Mouse (Mus musculus) limb, embryonic 14.5 days (tissue): ENCODE results near the gene Frem2. TPM values are rescaled to one million over a fixed set of nuclear protein-coding genes. Genes with fewer than 3 reads are reported as not detected.

ENCODE experiments used
- ATAC-seq: fragments of 200-750 bp; cut with Nextera tagmentation; 2 replicates; pipeline ENCODE4 v1.8.0; 2017; ENCODE audit warnings: low read depth, moderate number of reproducible peaks, moderate TSS enrichment; ENCODE audit not compliant: low FRiP score
- DNase-seq: peaks from one replicate; pipeline ENCODE4 v3.0.0-alpha.2; 2015; ENCODE audit warnings: low spot score
- H3K27ac ChIP-seq: fragments of 300-500 bp; sonication (generic); replicated peaks from 2 replicates; pipeline ENCODE4 v1.5.1; 2014; ENCODE audit warnings: low read depth, mild to moderate bottlenecking, low read length, moderate library complexity, mixed read lengths
- H3K27me3 ChIP-seq: fragments of 300-500 bp; sonication (generic); 2 replicates; pipeline ENCODE4 v1.6.1; 2014; ENCODE audit warnings: low read length, mixed read lengths; ENCODE audit not compliant: control insufficient read depth, insufficient read depth
- H3K36me3 ChIP-seq: fragments of 300-500 bp; sonication (generic); 2 replicates; pipeline ENCODE4 v1.6.1; 2014; ENCODE audit warnings: mild to moderate bottlenecking, low read length, moderate library complexity, mixed read lengths; ENCODE audit not compliant: control insufficient read depth, insufficient read depth
- H3K4me1 ChIP-seq: fragments of 300-500 bp; sonication (generic); 2 replicates; pipeline ENCODE4 v1.6.1; 2014; ENCODE audit warnings: antibody characterized with exemption, low read length, mixed read lengths; ENCODE audit not compliant: control insufficient read depth, insufficient read depth
- H3K4me2 ChIP-seq: fragments of 300-500 bp; sonication (generic); replicated peaks from 2 replicates; pipeline ENCODE4 v1.6.1; 2014; ENCODE audit warnings: low read depth, mild to moderate bottlenecking, low read length, moderate library complexity; ENCODE audit not compliant: severe bottlenecking
- H3K4me3 ChIP-seq: fragments of 300-500 bp; sonication (generic); replicated peaks from 2 replicates; pipeline ENCODE4 v1.5.1; 2014; ENCODE audit warnings: low read length
- H3K9ac ChIP-seq: fragments of 300-500 bp; sonication (generic); 2 replicates; pipeline ENCODE4 v1.6.1; 2014; ENCODE audit warnings: mild to moderate bottlenecking, low read depth, low read length, moderate library complexity; ENCODE audit not compliant: severe bottlenecking
- H3K9me3 ChIP-seq: fragments of 300-500 bp; sonication (generic); 2 replicates; pipeline ENCODE4 v1.6.1; 2016; ENCODE audit warnings: low read length; ENCODE audit not compliant: control insufficient read depth
- POLR2A ChIP-seq: fragments of 200-500 bp; IDR thresholded peaks from 2 replicates; pipeline ENCODE4 v1.8.0; 2012; ENCODE audit warnings: inconsistent platforms, mild to moderate bottlenecking, moderate library complexity, borderline replicate concordance; ENCODE audit not compliant: insufficient read depth, insufficient read length; ENCODE audit errors: extremely low read depth
- WGBS: fragments of 180-500 bp; shearing (Covaris S2); extraction: QIAGEN DNeasy Blood & Tissue Kit; methylation state at CpG from one replicate; pipeline ENCODE4 v1.1.7; 2014; 5-methylcytosine and 5-hydroxymethylcytosine counted together
- polyA plus RNA-seq, 2 experiments: library from polyadenylated mRNA; depleted of rRNA in 1 of 2; stranded (reverse) in 1 of 2; unstranded in 1 of 2; fragments of >200 nt; fragmentation: Nextera tagmentation in 1 of 2; extraction: Ambion mirVana in 1 of 2; gene quantifications; 2 replicates each; pipeline versions ENCODE4 v1.2.1 to v1.2.3; 2012 to 2014

Gene Frem2
- polyA plus RNA-seq, 2 experiments: 10.9 to 15.2 TPM

- no peak for DNase-seq
- Histone ChIP-seq H3K27me3 (no peaks in the 10 kb centered on the region), H3K4me2 (no peak overlapping the region), H3K27ac (no peak overlapping the region), H3K4me1 (peaks cover 6% of the 10 kb centered on the region; the same call in 1 of the 2 replicates), H3K4me3 (no peak overlapping the region), H3K36me3 (peaks cover 6% of the 10 kb centered on the region; the same call in 1 of the 2 replicates), H3K9me3 (peaks cover 6% of the 10 kb centered on the region; the same call in 1 of the 2 replicates), H3K9ac (no peak overlapping the region)
- ATAC-seq: no peak
- 88% methylated on average over 4 of the region's 4 CpGs for WGBS
- no peak for TF ChIP-seq POLR2A
Measured at GRCm38 (mm10) chr3:53648902-53649301, 8.3 kb downstream of the Frem2 start.

- ATAC-seq: no peak
Measured at GRCm38 (mm10) chr3:53635948-53636347, 21.2 kb downstream of the Frem2 start.

GRCm38 (mm10) chr3:53631126-53631525, 26.0 kb downstream of the Frem2 start:
- DNase-seq (peak; percentile 6), ATAC-seq (peak; percentile 74; the same call in 1 of the 2 replicates)
- H3K4me3 ChIP-seq: no peak overlapping the region
- no peak overlapping the region for H3K9ac ChIP-seq
- 77% methylated on average over 14 of the region's 14 CpGs for WGBS
- no peak overlapping the region for H3K27ac ChIP-seq
- TF ChIP-seq POLR2A: no peak
- H3K27me3 ChIP-seq: no peaks in the 10 kb centered on the region
- H3K9me3 ChIP-seq: no peaks in the 10 kb centered on the region
- no peak overlapping the region for H3K4me2 ChIP-seq
- H3K36me3 ChIP-seq: no peaks in the 10 kb centered on the region
- no peaks in the 10 kb centered on the region for H3K4me1 ChIP-seq

More at GRCm38 (mm10) chr3:53635948-53636347, 21.2 kb downstream of the Frem2 start:
- Histone ChIP-seq H3K4me1 (no peaks in the 10 kb centered on the region), H3K9me3 (no peaks in the 10 kb centered on the region), H3K4me2 (no peak overlapping the region), H3K27me3 (no peaks in the 10 kb centered on the region), H3K4me3 (no peak overlapping the region), H3K9ac (no peak overlapping the region), H3K27ac (no peak overlapping the region), H3K36me3 (no peaks in the 10 kb centered on the region)
- 81% methylated on average over 3 of the region's 3 CpGs for WGBS
- DNase-seq: no peak
- TF ChIP-seq POLR2A: no peak

GRCm38 (mm10) chr3:53630630-53631029, 26.5 kb downstream of the Frem2 start:
- no peak overlapping the region for H3K4me2 ChIP-seq

GRCm38 (mm10) chr3:53629966-53630365, 27.2 kb downstream of the Frem2 start:
- Histone ChIP-seq H3K9ac (no peak overlapping the region), H3K9me3 (no peaks in the 10 kb centered on the region), H3K36me3 (no peaks in the 10 kb centered on the region), H3K27ac (no peak overlapping the region), H3K4me3 (no peak overlapping the region), H3K4me2 (no peak overlapping the region), H3K27me3 (no peaks in the 10 kb centered on the region), H3K4me1 (no peaks in the 10 kb centered on the region)
- no peak for DNase-seq
- 91% methylated on average over 5 of the region's 5 CpGs for WGBS
- no peak for TF ChIP-seq POLR2A
- ATAC-seq: no peak

More at GRCm38 (mm10) chr3:53630630-53631029, 26.5 kb downstream of the Frem2 start:
- no peak overlapping the region for H3K4me3 ChIP-seq
- no peak for TF ChIP-seq POLR2A
- H3K36me3 ChIP-seq: no peaks in the 10 kb centered on the region
- WGBS: 81% methylated on average over 4 of the region's 4 CpGs
- no peaks in the 10 kb centered on the region for H3K27me3 ChIP-seq
- H3K9ac ChIP-seq: no peak overlapping the region
- no peak for ATAC-seq
- no peak overlapping the region for H3K27ac ChIP-seq
- DNase-seq: no peak
- H3K9me3 ChIP-seq: no peaks in the 10 kb centered on the region
- H3K4me1 ChIP-seq: no peaks in the 10 kb centered on the region

- Histone ChIP-seq H3K4me2 (no peak overlapping the region), H3K9me3 (no peaks in the 10 kb centered on the region), H3K27me3 (no peaks in the 10 kb centered on the region), H3K36me3 (no peaks in the 10 kb centered on the region), H3K4me1 (no peaks in the 10 kb centered on the region), H3K4me3 (no peak overlapping the region), H3K9ac (no peak overlapping the region), H3K27ac (no peak overlapping the region)
- DNase-seq (peak; percentile 42), ATAC-seq (no peak)
- TF ChIP-seq POLR2A: no peak
- WGBS: 69% methylated on average over 8 of the region's 8 CpGs
Measured at GRCm38 (mm10) chr3:53623222-53623621, 33.9 kb downstream of the Frem2 start.
